Mouse (Mus musculus): ENCODE measurements around the gene Mrln. TPM values are rescaled to one million over a fixed set of nuclear protein-coding genes. Genes with fewer than 3 reads are reported as not detected.
"Not testable (repeated sequence)": the region's sequence is repeated elsewhere in the genome, so short reads cannot be mapped to it uniquely, and the experiment has no call there.

The Mrln gene
- polyA plus RNA-seq, 2 experiments from 2014 or later, result not detected

- ATAC-seq, result no peak
Observed at GRCm38 (mm10) chr10:70195786-70196185, 8.7 kb upstream of the Mrln start.

GRCm38 (mm10) chr10:70196666-70197065 lies 7.8 kb upstream of the Mrln start:
- ATAC-seq, result no peak

DNA sequence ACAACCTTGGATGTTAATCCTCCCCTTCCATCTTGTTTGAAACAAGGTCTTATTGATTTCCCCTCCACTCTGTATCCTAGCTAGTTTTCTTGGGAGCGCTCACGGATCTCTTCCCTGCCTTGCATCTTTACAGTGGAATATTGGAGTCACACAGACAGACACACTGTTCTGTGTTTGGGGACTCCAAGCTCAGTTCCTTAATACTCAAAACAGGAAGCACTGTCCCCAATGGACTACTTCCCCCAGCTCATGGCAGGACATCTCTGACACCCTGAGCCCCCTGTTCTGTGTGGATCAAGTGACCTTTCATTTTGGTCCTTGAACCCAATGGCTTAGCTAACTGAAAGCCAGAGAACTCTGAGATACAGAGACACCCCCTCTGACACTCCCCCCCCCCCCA lies 6.9 kb upstream of the Mrln start:
- no peak for ATAC-seq

GRCm38 (mm10) chr10:70198012-70198411 lies 6.5 kb upstream of the Mrln start:
- ATAC-seq, result no peak

- ATAC-seq, result no peak
Observed at GRCm38 (mm10) chr10:70198951-70199463, 5.5 kb upstream of the Mrln start.

- ATAC-seq, result no peak
Observed at GRCm38 (mm10) chr10:70199466-70200210, 4.8 kb upstream of the Mrln start.

DNA sequence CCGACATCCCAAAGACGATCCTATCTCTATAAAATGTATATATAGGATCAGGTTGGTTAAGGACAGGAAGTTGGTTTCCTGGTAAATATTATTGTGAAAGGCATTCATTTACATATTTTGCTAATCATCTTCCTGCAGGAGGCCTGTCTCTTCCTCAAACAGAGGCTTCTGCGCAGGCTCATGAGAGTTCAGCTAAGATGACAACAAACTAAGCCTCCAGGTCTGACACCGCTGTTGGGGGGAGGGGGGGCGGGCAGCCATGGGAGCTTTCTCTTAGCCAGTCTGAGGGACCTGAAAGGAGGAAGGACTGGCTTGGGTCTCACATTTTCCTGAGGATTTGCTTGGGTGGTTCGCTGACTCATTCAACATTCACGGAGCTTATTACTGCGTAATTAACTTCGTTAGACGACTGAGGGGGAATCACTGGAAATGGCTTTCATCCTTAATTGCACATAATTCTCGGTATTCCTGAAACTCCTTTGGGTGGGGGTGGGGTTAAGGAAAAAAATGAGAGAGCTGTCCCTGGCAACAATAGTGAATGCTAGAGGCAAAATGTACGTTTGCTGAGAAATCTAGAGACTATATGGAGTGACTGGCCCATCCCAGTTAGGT lies 3.5 kb upstream of the Mrln start:
- no peak for ATAC-seq

DNA sequence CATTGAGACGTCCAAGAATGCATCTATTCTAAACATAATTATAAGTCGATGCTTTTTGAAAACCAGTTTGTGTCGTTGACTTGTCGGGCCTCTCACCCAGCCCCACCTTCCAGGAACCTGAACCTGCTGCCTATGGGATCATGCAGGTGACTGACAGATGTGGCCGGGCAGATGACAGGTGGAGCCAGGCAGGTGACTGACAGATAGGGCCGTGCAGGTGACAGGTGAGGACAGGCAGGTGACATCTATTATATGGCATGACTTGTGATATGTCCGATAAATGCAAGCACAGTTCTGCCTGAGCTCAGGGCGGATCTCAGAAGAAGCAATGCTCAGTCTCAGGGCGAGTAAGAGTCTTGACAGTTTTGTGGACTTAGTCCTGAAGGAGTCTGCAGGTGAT lies 6.8 kb downstream of the Mrln start:
- no peak for ATAC-seq

- no peak for ATAC-seq
Observed at GRCm38 (mm10) chr10:70220971-70221370, 16.5 kb downstream of the Mrln start.

- ATAC-seq, result not testable (repeated sequence)
Observed at GRCm38 (mm10) chr10:70222231-70222630, 17.8 kb downstream of the Mrln start.

GRCm38 (mm10) chr10:70224571-70224970 lies 20.1 kb downstream of the Mrln start:
- ATAC-seq, result no peak

- ATAC-seq, result no peak
Observed at GRCm38 (mm10) chr10:70225760-70226159, 21.3 kb downstream of the Mrln start.

DNA sequence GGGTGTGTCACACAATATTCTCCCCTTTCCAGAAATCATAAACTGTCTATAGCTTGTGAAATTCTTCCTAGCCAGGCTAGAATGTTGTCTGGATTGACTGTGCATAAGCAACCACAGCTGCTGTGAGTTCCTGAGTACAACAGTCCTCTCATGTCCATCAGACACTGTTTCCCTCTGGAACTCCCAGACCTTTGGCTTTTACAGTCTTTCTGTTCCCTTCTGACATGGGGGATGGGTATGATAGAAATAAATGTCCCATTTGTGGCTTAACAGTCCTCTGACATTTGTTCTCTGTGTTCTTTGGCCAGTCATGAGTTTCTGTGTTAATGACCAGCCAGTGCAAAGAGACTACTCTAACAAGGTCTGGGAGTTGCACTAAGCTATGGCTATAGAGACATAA lies 22.1 kb downstream of the Mrln start:
- no peak for ATAC-seq

- ATAC-seq, result no peak
Observed at GRCm38 (mm10) chr10:70230352-70230751, 25.9 kb downstream of the Mrln start.

GRCm38 (mm10) chr10:70237936-70238335 lies 33.5 kb downstream of the Mrln start:
- no peak for ATAC-seq

DNA sequence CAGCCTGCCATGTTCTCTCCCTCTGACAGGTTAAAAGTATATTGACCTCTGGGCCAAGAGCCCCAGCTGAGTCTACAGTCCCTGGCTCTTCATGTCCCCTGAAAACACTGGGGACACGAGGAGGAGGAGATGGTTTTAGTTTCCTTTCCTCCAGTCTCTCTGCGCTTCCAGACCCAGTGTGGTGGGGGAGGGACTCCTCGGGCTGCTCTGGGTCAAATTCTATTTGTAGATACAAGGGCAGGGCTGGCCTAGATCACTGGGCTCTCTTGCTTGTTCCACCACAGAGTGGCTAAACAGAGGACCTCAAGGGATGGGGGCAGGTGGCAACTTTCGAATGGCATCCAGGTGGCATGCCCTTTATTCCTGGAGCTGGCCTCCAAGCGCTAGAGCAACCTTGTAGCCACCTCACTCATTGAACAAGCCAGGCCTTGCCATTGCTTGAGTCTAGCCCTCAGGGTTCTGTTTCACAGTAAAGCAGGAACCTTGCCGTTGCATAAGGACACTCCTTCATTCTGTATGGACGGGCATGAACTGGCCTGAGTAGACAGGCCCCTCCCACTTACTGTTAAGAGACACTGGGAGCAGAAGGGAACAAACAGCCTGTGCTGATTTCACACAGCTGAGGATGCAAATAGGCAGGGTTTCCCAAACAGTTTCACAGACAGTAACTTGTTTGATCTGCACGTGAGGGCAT lies 38.4 kb downstream of the Mrln start:
- ATAC-seq, result no peak

GRCm38 (mm10) chr10:70244921-70245558 lies 40.6 kb downstream of the Mrln start, which contains the start of gene Slc16a9:
Gene Slc16a9, plus strand, starts transcription at chr10:70245100.
- no peak for ATAC-seq

- ATAC-seq, result no peak
Observed at GRCm38 (mm10) chr10:70245559-70245945, 41.1 kb downstream of the Mrln start.

DNA sequence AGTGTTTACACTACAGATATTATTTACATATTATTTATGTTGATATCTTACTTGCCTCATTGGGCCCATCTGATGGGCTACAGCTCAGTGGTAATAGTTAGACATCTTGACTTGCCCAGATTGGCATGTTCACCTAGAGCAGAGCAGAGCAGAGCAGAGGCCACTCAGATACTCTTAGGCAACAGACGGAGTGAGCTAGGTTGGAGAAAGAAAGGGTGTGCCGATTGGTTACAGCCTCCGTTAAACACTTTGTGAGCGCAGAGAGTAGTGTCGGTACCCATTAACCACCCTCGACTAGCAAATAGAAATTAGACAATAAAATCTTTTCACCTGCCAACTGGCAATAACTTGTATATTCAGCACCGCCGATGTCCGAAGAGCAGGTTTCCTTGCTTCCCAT lies 41.6 kb downstream of the Mrln start:
- no peak for ATAC-seq

- ATAC-seq, result no peak
Observed at GRCm38 (mm10) chr10:70250354-70250753, 45.9 kb downstream of the Mrln start.

DNA sequence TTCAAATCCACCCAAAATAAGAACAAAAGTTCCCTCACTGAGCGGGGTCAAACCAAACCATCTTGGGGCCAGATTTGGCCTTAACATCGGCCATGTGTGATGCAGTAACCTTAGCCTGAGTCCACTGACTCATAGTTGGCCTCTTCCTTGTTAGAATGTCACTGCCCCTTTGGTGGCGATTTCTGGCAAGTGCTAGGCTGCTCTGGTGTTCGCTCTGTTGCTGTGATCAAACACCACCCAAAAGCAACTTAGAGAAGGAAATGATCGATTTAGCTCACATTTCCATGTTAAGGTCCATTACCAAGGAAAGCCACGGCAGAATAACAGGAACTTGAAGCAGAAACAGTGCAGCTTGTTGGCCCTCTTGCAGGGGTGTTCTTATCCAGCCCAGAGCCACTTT lies 46.3 kb downstream of the Mrln start:
- no peak for ATAC-seq

DNA sequence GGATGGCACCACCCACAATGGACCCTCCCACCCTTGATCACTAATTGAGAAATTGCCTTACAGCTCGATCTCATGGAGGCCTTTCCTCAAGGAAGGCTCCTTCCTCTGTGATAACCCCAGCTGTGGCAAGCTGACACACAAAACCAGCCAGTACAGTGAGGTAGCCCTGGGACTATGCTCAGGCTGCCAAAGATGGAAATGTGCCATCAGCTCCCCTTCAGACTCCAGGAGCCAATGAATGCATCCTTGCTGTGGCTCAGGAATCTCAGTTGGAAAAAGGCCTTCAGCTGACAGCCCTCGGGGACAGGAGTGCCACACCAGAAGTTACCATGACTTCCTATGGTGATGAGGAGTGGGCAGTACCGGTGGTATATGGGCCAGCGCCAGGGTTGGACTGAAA lies 50.2 kb downstream of the Mrln start:
- ATAC-seq, result no peak

DNA sequence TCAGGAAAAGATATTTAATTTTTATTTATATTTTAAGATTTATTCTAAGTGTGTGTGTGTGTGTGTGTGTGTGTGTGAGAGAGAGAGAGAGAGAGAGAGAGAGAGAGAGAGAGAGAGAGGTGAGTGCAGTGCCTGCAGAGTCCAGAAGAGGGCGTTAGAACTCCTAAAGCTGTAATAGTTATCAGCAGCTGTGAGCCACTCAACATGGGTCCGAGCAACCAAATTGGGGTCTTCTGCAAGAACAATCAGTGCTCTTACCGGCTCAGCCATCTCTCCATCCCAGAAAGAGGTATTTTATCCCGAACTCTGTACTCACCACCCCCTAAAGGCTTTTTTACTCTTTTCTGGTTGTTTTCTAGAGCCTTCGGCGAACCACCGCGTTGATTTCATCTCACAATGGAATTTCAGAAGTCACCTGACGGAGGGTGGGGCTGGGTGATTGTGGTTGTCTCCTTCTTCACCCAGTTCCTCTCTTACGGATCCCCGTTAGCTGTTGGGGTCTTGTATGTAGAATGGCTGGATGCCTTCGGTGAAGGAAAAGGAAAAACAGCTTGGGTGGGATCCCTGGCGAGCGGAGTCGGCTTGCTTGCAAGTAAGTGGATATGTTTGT lies 51.2 kb downstream of the Mrln start:
- ATAC-seq, result no peak
